Mouse (Mus musculus) B cell, adult 2 months (primary cell): ENCODE measurements at regions not wholly inside any gene's neighbourhood (a gene's known extent, or its start where the extent isn't known, plus 50 kb on each side); places are given as distances from the start of the nearest gene placed in this dataset.
"Not testable (repeated sequence)": the region's sequence is repeated elsewhere in the genome, so short reads cannot be mapped to it uniquely, and the experiment has no call there.

Experiments
- DNase-seq, 2 experiments: peaks; one replicate each; pipeline ENCODE4 v3.0.0; 2022

GRCm38 (mm10) chr2:117450172-117450865 lies 107.5 kb upstream of the Rasgrp1 start:
- peak; percentile 47 to 51 for DNase-seq

- DNase-seq: no peak
These were observed 109.0 kb upstream of the Rasgrp1 start for GRCm38 (mm10) chr2:117451818-117452217.

GRCm38 (mm10) chr2:117455021-117455739 lies 112.4 kb upstream of the Rasgrp1 start:
- no peak for DNase-seq

- DNase-seq: no peak
These were observed 113.1 kb upstream of the Rasgrp1 start for GRCm38 (mm10) chr2:117455740-117456455.

GRCm38 (mm10) chr2:117456456-117457020 lies 113.7 kb upstream of the Rasgrp1 start:
- DNase-seq: no peak

GRCm38 (mm10) chr2:117461541-117462290 lies 118.9 kb upstream of the Rasgrp1 start:
- DNase-seq: no peak

GRCm38 (mm10) chr2:117474885-117475542 lies 132.2 kb upstream of the Rasgrp1 start:
- DNase-seq: no peak

- no peak for DNase-seq
These were observed 132.8 kb upstream of the Rasgrp1 start for GRCm38 (mm10) chr2:117475561-117475960.

GRCm38 (mm10) chr2:117477503-117477902 lies 134.7 kb upstream of the Rasgrp1 start:
- not testable (repeated sequence) for DNase-seq

- not testable (repeated sequence) for DNase-seq
These were observed 136.6 kb upstream of the Rasgrp1 start for GRCm38 (mm10) chr2:117479244-117480009.

- DNase-seq: no peak
These were observed 143.6 kb upstream of the Rasgrp1 start for GRCm38 (mm10) chr2:117486447-117486846.

GRCm38 (mm10) chr2:117498565-117498964 lies 155.8 kb upstream of the Rasgrp1 start:
- no peak for DNase-seq

- no peak for DNase-seq
These were observed 159.8 kb upstream of the Rasgrp1 start for GRCm38 (mm10) chr2:117502611-117503010.

- DNase-seq: no peak
These were observed 168.9 kb upstream of the Rasgrp1 start for GRCm38 (mm10) chr2:117511737-117512136.

- no peak for DNase-seq
These were observed 169.8 kb upstream of the Rasgrp1 start for GRCm38 (mm10) chr2:117512551-117512950.

- no peak for DNase-seq
These were observed 181.6 kb upstream of the Rasgrp1 start for GRCm38 (mm10) chr2:117524437-117524836.

- DNase-seq: no peak
These were observed 196.1 kb upstream of the Rasgrp1 start for GRCm38 (mm10) chr2:117538865-117539264.

- no peak for DNase-seq
These were observed 196.5 kb upstream of the Rasgrp1 start for GRCm38 (mm10) chr2:117539285-117539684.

- peak; percentile 46 to 49 for DNase-seq
These were observed 198.7 kb upstream of the Rasgrp1 start for GRCm38 (mm10) chr2:117541471-117541870.

GRCm38 (mm10) chr2:117542298-117542697 lies 199.5 kb upstream of the Rasgrp1 start:
- DNase-seq: no peak

- DNase-seq: no peak
These were observed 200.5 kb upstream of the Rasgrp1 start for GRCm38 (mm10) chr2:117543301-117543782.
